Mouse (Mus musculus) activated CD4-positive, CD25-positive, alpha-beta regulatory T cell, adult 4 months (primary cell): ENCODE data around the gene S100g. TPM values are rescaled to one million over a fixed set of nuclear protein-coding genes. Genes with fewer than 3 reads are reported as not detected.
A peak's percentile ranks its signal among the peaks of the same experiment; 100 is the strongest.

Source experiments
- ATAC-seq: one replicate; pipeline ENCODE4 v1.8.0; 2017
- polyA plus RNA-seq, 2 experiments: library from polyadenylated mRNA; unstranded; fragments of 100-300 nt; shearing (Covaris generic); gene quantifications; one replicate each; pipeline ENCODE4 v1.2.1; 2017

S100g gene
- 1 to 10 TPM in 1 of 2 experiments, not detected in 1; 1.2 TPM for polyA plus RNA-seq

GRCm38 (mm10) chrX:162964383-162964782, at the start of gene S100g:
Gene S100g, minus strand, starts transcription at chrX:162964599.
- ATAC-seq: no peak

GRCm38 (mm10) chrX:162992121-162992520, 27.7 kb upstream of the S100g start:
- ATAC-seq: no peak

DNA sequence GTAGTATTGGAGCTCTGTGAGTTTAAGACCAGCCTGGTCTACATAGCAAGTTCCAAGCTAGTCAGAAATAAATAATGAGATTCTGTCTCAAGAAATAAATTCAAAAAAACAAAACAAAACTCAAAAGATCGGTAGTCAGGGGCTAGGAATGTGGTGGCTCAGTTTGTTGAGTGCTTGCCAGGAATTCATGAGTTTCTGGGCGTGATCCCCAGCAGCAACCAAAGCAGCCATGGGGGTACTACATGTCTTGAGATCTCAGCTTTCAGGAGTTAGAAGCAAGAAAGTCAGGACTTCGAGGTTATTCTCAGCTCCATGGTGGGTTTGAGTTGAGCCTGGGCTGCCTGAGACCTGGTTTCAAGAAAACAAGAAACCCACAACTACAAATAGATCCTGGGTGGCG, 27.0 kb upstream of the S100g start:
- ATAC-seq: no peak

GRCm38 (mm10) chrX:162986876-162987495, 22.6 kb upstream of the S100g start:
- ATAC-seq: no peak

- ATAC-seq: peak; percentile 88
Observed at GRCm38 (mm10) chrX:162976194-162976593, 11.8 kb upstream of the S100g start.

GRCm38 (mm10) chrX:162967456-162967855, 3.1 kb upstream of the S100g start:
- no peak for ATAC-seq

GRCm38 (mm10) chrX:162963840-162964239, 559 bp downstream of the S100g start:
- ATAC-seq: no peak

- ATAC-seq: no peak
Observed at GRCm38 (mm10) chrX:162957921-162958320, 6.5 kb downstream of the S100g start.

DNA sequence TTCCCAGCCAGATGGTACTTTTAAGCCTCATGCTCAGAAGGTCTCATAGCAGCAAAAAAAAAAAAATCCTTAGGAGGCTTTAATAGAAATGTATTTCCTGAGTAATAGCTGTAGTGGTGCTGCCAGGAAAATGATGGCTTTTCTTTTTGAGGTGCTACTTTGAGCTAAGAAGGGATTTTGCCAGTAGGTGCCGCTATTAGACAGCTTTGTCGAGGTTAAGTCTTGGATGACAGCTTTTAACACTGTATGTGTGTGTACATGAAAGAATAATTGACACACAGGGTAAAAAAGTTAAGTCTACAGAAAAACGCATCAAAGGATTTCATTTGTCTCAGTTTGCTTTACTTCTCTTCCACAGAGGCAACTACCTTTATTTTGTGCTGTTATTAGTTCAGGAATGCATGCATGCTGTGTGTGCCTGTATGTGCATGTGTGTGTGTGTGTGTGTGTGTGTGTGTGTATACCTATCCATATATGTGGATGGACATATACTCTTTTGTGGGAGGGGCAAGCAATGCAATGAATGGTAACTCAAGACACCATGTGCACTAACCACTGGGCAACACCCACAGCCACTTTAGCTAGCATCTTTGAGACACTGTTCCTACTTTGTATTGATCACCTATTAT, 14.5 kb downstream of the S100g start:
- no peak for ATAC-seq

GRCm38 (mm10) chrX:162942027-162942426, 22.4 kb downstream of the S100g start:
- ATAC-seq: no peak

- no peak for ATAC-seq
Observed at GRCm38 (mm10) chrX:162931467-162931866, 32.9 kb downstream of the S100g start.

DNA sequence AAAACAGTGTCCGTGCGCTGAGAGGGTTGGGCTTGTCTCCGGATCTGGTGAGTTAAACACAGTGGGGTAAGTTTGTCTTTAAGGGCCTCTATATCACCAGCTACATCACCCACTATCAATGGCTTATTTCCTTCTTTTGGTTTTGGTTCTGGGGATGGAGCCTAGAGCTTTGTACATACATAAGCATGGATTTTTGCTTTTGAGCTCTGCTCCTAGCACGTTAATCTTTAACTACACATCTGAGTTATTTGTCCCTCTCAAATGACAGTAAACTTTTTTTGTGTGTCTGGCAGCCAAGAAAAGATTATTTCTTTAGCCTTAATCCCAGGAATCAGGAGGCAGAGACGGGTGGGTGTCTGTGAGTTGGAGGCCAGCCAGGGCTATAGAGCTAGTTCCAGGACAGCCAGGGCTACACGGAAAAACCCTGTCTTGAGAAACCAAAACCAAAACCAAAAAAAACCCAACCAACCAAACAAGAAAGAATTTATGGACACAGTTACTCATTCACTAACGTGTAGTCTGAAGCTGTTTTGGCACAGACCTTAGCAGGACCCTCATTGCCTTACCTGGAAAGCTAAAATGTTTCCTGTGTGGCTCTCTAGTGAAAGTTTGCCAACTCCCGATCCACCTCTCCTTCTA, 42.8 kb downstream of the S100g start:
- no peak for ATAC-seq

- peak; percentile 82 for ATAC-seq
Observed at GRCm38 (mm10) chrX:162915697-162916096, 48.7 kb downstream of the S100g start.

DNA sequence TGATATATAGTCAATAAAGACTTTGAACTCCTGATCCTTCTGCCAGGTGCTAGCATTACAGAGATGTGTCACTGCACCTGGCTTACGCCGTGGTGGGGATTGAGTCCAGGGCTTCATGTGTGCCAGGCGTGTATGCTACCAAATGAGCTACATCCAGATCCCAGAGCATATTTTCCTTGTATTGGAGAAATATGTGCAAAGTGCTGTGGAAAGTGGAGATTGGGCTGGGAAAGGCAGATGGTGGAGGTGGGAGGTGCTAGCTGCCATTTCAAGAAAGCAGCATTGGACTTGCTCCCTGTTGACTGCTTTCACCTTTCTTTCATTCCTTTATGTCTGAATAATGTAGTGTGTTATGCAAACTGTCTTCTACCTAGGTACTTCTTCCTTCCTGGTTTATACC, 50.7 kb downstream of the S100g start:
- no peak for ATAC-seq

Other genes starting within 250 kb of the S100g start
- 100 to 1,000 TPM; 173 to 192 TPM for gene Rbbp7, start 204.2 kb downstream of the S100g start, polyA plus RNA-seq
- 10 to 100 TPM; 20.9 to 22.1 TPM for gene Txlng, start 135.1 kb downstream of the S100g start, polyA plus RNA-seq
- 10 to 100 TPM; 15.3 to 16.9 TPM for gene Syap1, start 76.2 kb downstream of the S100g start, polyA plus RNA-seq
- 100 to 1,000 TPM; 186 to 196 TPM for gene Ctps2, start 63.4 kb downstream of the S100g start, polyA plus RNA-seq